Mouse (Mus musculus): Measurements from ENCODE around the gene Egfl6.

GRCm38 (mm10) chrX:166479365-166479983 is 106.0 kb downstream of the Egfl6 start, which contains the start of gene Rab9:
- TF ChIP-seq CTCF (IDR thresholded peaks at IDR 0.05; ENCODE audit: low read depth) (no peak), EP300 (IDR thresholded peaks at IDR 0.05; ENCODE audit: low read depth) (no peak)

Measured in heart, postnatal 0 days (tissue).